Mouse (Mus musculus) thymus, postnatal 14 days (tissue): Measurements from ENCODE around the gene Jmjd7.
A peak's percentile ranks its signal among the peaks of the same experiment; 100 is the strongest.

ENCODE experiments used
- DNase-seq: peaks from one replicate; pipeline ENCODE4 v3.0.0; 2021

Jmjd7 gene

DNA sequence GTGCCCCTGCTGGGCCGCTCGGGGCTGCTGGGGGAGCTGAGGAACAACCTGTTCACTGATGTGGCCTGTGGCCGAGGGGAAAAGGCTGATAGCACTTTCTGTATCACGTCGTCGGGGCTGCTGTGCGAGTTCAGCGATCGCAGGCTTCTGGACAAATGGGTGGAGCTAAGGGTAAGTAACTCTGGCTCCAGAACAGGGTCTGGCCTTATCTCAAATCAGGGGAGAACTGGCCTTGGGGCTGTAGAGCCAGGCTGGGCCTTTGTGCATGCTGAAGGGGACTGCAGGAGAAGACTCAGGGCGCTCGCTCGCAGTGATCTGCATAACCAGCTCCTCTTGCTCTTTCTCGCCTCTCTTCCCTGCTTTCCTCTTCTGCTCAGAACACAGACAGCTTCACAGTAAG is 14.4 kb upstream of the Jmjd7 start:
- DNase-seq: no peak

- DNase-seq: no peak
Observed at GRCm38 (mm10) chr2:120013831-120014486, 13.3 kb upstream of the Jmjd7 start.

GRCm38 (mm10) chr2:120015882-120016281 is 11.4 kb upstream of the Jmjd7 start:
- DNase-seq: no peak

DNA sequence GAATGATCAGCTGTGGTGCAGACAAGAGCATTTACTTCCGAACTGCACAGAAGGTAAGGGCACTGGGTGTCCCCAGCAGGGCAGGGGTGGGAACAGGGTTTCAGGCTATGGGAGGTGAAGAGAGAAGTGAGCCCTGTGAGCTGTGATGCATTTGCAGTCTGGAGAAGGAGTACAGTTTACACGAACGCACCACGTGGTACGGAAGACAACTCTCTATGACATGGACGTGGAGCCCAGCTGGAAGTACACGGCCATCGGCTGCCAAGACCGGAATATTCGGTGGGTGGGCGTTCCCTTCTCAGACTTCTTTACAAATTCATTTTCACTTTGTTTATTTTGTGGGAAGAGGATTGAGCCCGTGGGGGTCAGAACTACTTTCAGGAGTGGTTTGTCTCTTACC is 9.7 kb upstream of the Jmjd7 start:
- no peak for DNase-seq

- DNase-seq: no peak
Observed at GRCm38 (mm10) chr2:120024337-120024736, 2.9 kb upstream of the Jmjd7 start.

DNA sequence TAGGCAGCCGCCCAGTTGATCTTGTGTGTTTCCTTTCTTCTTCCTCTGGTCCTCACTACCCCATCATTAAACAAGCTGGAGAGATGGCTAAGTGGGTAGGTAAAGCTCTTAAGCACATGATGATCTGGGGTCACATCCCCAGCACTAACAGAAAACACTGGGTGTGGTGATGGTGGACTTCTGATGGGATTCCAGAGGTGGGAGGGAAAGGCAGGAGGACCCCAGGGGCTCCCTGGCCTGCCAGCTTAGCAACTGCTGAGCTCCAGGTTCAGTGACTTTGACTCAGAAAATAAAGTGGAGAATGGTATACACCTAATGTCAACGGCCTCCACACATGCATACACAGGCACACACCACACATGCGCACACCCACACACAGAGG is 658 bp downstream of the Jmjd7 start:
- no peak for DNase-seq

GRCm38 (mm10) chr2:120030380-120030779 is 3.1 kb downstream of the Jmjd7 start:
- no peak for DNase-seq

DNA sequence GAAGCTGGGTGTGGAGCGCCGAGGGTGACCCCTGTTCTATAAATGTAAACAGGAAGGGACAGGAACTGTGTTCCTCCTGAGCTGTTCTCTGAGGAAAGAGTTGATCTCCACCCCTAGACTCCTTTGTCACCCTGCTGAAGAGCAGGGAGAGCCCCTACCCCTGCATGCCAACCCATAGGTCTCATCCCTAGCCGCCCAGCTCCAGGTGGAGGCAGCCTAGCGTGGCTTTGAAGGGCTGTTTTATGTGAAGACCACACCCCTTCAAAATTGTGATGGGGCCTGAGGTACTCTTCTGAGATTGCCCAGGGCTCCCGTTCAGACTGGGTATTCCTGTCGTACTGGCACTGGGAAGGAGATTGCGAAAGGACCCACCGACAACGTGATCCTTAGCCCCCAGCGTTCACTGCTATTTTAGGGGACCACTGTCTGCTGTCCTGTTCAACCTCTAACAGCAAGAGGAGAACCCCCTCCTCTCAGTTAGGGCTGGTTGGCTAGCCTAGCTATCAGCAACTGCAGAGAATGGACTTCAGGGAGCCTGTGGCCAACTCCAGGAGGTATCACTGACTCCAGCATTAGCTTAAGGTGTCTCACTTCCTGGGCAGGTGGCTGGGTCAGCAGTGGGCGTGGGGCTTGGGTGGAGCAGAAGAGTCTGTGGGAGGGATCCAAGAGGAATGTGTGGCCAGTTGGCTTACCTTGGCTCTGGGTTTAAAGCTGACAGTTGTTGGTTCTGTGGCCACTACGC is 5.6 kb downstream of the Jmjd7 start, which contains the start of gene Pla2g4b:
TSS of gene Pla2g4b (plus strand) at position 692 of the 742 bp plus-strand sequence.
- DNase-seq: no peak

DNA sequence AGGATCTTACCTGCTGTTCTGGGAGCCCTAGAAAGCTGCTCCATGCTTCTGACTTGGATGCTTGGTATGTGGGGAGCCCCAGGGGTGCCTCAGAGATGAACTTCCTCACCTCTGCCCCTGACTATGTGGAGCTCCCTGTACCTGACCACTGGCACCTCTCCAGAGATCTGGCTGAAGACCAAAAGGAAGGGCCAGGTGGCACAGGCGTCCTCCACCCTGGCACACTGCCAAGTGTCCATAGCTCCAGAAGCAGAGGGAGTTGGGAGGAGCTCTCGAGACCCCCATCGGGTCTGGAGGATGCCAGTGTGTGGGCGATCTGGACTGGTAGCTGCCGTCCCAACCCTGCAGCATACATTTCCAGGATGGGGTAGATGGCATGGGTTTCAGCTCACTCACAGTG is 6.4 kb downstream of the Jmjd7 start:
- DNase-seq: no peak

DNA sequence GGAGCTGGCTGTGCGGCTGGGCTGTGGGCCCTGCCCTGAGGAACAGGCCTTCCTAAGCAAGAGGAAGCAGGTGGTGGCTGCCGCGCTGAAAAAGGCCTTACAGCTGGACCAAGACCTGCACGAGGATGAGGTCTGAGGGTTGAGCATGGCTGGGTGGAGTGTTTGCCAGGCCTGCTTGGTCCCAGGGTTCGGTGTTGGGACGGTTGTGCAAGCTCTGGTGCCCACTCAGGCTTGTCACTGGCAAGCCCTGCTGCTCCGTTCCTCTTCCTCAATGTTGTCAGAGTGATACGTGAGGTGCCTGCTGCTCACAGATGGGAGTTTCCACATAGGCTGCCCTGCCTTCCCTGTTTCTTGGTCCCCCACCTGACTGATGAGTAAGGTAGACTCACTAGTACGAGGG is 10.5 kb downstream of the Jmjd7 start:
- DNase-seq: no peak

DNA sequence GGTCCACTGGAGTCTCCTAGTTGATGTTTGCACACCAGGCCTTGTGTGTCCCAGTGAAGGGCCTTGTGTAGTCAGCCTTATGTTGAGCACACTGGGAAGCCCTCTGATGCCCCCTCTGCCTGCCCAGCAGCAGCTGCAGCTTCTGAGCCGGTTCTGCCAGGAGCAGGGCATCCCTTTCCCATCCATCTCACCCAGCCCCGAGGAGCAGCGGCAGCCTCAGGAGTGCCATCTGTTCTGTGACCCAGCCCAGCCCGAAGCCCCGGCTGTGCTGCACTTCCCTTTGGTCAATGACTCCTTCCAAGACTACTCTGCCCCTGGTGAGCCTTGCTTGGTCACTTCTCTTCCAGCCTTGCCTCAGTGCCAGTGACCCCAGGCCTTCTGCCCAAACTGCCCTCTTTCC is 13.7 kb downstream of the Jmjd7 start:
- DNase-seq: no peak

DNA sequence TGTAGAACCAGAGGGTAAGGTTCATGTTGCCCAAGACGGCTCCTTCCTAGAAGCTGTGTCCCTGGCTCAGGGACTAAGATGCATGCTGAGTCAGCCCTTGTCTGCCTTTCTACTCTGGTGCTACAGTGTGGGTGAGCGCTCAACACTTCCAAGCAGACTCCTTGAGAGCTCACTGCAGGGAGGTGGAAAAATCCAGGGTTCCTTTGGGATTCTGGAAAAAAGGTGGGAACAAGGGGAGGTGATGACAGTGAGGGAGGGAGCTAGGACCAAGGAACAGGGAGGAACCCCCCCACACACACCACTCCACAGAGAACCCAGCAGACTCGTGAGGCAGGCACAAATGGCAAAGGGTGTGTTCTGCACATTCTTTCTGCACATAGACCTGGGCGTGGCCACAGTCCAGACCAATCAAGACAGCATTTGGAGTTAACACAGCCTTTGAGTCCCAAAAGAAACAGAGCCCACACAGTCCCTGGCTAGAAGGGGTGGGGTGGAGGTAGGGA is 16.9 kb downstream of the Jmjd7 start:
- DNase-seq: no peak

DNA sequence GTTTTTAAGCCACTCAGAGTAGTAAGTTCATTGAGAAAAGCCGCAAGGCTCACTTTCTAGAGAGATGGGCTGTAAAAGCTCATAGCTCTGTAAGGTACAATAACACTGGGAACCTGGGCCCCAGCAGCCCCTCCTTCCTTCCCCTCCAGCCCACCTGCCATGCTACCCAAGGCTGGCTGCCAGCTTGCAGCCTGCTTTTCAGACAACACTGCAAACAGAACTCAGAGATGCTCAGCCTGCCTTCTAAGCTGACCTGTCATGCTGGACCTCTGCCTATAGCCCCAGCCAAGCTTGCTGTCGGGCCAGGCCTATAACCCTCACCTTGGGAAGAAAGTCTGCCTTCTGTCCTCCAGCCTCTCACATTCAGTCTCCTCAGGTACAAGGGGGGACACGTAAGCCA is 17.4 kb downstream of the Jmjd7 start:
- DNase-seq: no peak

GRCm38 (mm10) chr2:120046486-120047310 is 19.4 kb downstream of the Jmjd7 start:
- DNase-seq: no peak

DNA sequence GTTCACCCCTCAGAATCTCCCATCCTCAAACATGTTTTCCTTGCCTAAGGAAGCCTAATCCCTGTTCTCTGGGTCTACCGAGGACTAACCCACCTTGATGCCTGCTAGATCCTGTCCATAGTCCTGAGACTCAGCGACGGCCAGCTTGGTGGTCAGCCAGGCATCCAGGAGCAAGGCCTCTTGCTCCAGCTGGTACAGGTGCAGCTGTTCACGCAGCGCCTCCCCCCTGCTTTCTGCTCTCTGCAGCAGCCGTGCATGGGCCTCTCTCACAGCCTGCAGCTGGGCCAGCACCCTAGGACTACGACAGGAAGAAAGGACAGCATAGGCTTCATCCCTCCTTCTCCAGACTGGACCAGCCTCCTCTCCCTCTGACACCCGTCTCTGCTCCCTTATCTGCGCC is 20.9 kb downstream of the Jmjd7 start:
- DNase-seq: no peak

- DNase-seq: peak; percentile 25
Observed at GRCm38 (mm10) chr2:120049632-120050274, 22.5 kb downstream of the Jmjd7 start.

- DNase-seq: no peak
Observed at GRCm38 (mm10) chr2:120051405-120051804, 24.1 kb downstream of the Jmjd7 start.

GRCm38 (mm10) chr2:120054771-120055552 is 27.7 kb downstream of the Jmjd7 start:
- no peak for DNase-seq

- DNase-seq: no peak
Observed at GRCm38 (mm10) chr2:120055923-120056322, 28.6 kb downstream of the Jmjd7 start.

GRCm38 (mm10) chr2:120058818-120059217 is 31.5 kb downstream of the Jmjd7 start:
- no peak for DNase-seq

GRCm38 (mm10) chr2:120059466-120059865 is 32.2 kb downstream of the Jmjd7 start:
- DNase-seq: no peak

DNA sequence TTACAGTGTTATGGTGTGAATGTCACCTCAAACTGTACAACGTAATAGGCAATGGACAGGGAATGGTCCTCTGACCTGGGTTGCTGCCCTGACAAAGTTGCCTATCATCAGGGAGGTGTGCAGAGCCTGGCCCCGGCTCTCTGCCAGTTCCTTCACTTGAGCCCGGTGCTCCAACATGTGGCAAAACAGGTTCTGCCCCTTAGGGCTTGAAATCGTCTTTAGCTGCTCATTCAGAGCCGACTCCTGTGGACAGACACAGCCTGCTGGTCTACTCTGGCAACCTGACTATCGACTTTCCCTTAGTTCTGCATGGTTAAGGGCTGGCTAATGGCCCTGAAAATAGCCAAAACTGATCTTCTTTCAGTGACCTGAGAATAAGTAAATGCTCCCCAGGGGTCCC is 32.9 kb downstream of the Jmjd7 start:
- no peak for DNase-seq
